Mouse (Mus musculus): ENCODE data around the gene Lrrc15. TPM values are rescaled to one million over a fixed set of nuclear protein-coding genes. Genes with fewer than 3 reads are reported as not detected.

Gene Lrrc15
- polyA plus RNA-seq, 1 experiment from 2014 or later: 0.43 TPM

- 89% methylated on average over 7 of the region's 7 CpGs for WGBS
- Histone ChIP-seq H3K4me1 (ENCODE audit: control insufficient read depth, insufficient read depth, low read length) (no peaks in the 10 kb centered on the region), H3K27ac (replicated peaks; ENCODE audit: low read depth, low read length) (no peak overlapping the region), H3K4me2 (ENCODE audit: low read length) (no peak overlapping the region), H3K9me3 (ENCODE audit: control insufficient read depth, low read length) (no peaks in the 10 kb centered on the region), H3K4me3 (replicated peaks; ENCODE audit: low read depth, low read length) (no peak overlapping the region), H3K9ac (replicated peaks; ENCODE audit: low read length) (no peak overlapping the region), H3K36me3 (ENCODE audit: control insufficient read depth, insufficient read depth, low read length) (no peaks in the 10 kb centered on the region), H3K27me3 (ENCODE audit: control insufficient read depth, insufficient read depth, low read length) (no peaks in the 10 kb centered on the region)
- no peak for DNase-seq
- no peak for ATAC-seq (ENCODE audit: low FRiP score, low TSS enrichment)
These were observed 24.6 kb downstream of the Lrrc15 start for GRCm38 (mm10) chr16:30258441-30258840.

DNA sequence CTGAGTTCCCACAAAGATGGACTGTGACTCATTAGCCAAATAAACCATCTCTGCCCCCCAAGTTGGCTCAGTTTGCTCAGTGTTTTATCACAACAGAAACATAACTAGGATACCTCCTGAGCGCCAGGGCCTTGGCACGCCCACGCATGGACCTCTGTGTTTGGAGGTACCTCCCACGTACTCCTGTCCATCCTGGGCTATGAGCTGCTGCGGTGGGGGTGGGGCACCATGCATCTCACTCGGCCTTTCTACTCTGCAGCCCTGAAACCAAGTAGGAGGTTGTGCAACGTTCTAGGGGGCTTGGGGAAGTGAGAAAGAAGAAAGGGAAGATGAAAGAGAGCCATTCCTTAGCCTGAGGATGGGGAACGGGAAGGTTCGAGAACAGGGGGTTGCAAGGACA, 25.3 kb downstream of the Lrrc15 start:
- H3K9me3 ChIP-seq (ENCODE audit: control insufficient read depth, low read length): no peaks in the 10 kb centered on the region
- 86% methylated on average over 9 of the region's 9 CpGs for WGBS
- H3K4me3 ChIP-seq (replicated peaks; ENCODE audit: low read depth, low read length): no peak overlapping the region
- H3K4me1 ChIP-seq (ENCODE audit: control insufficient read depth, insufficient read depth, low read length): no peaks in the 10 kb centered on the region
- no peak for ATAC-seq (ENCODE audit: low FRiP score, low TSS enrichment)
- no peaks in the 10 kb centered on the region for H3K36me3 ChIP-seq (ENCODE audit: control insufficient read depth, insufficient read depth, low read length)
- no peaks in the 10 kb centered on the region for H3K27me3 ChIP-seq (ENCODE audit: control insufficient read depth, insufficient read depth, low read length)
- no peak overlapping the region for H3K27ac ChIP-seq (replicated peaks; ENCODE audit: low read depth, low read length)
- no peak for DNase-seq
- no peak overlapping the region for H3K4me2 ChIP-seq (ENCODE audit: low read length)
- no peak overlapping the region for H3K9ac ChIP-seq (replicated peaks; ENCODE audit: low read length)

GRCm38 (mm10) chr16:30255061-30255460, 28.0 kb downstream of the Lrrc15 start:
- DNase-seq: no peak
- H3K4me3 ChIP-seq (replicated peaks; ENCODE audit: low read depth, low read length): no peak overlapping the region
- H3K9me3 ChIP-seq (ENCODE audit: control insufficient read depth, low read length): no peaks in the 10 kb centered on the region
- H3K27me3 ChIP-seq (ENCODE audit: control insufficient read depth, insufficient read depth, low read length): peaks cover 10% of the 10 kb centered on the region
- H3K27ac ChIP-seq (replicated peaks; ENCODE audit: low read depth, low read length): no peak overlapping the region
- 82% methylated on average over 7 of the region's 7 CpGs for WGBS
- no peak overlapping the region for H3K9ac ChIP-seq (replicated peaks; ENCODE audit: low read length)
- H3K36me3 ChIP-seq (ENCODE audit: control insufficient read depth, insufficient read depth, low read length): no peaks in the 10 kb centered on the region
- no peak for ATAC-seq (ENCODE audit: low FRiP score, low TSS enrichment)
- H3K4me2 ChIP-seq (ENCODE audit: low read length): no peak overlapping the region
- H3K4me1 ChIP-seq (ENCODE audit: control insufficient read depth, insufficient read depth, low read length): 0 out of 2 replicates have a peak, but pooled peaks cover 4% of the 10 kb centered on the region

GRCm38 (mm10) chr16:30253900-30254299, 29.2 kb downstream of the Lrrc15 start:
- Histone ChIP-seq H3K9ac (replicated peaks; ENCODE audit: low read length) (no peak overlapping the region), H3K27me3 (ENCODE audit: control insufficient read depth, insufficient read depth, low read length) (peaks cover 11% of the 10 kb centered on the region), H3K4me3 (replicated peaks; ENCODE audit: low read depth, low read length) (no peak overlapping the region), H3K9me3 (ENCODE audit: control insufficient read depth, low read length) (no peaks in the 10 kb centered on the region), H3K4me1 (ENCODE audit: control insufficient read depth, insufficient read depth, low read length) (0 out of 2 replicates have a peak, but pooled peaks cover 4% of the 10 kb centered on the region), H3K4me2 (ENCODE audit: low read length) (no peak overlapping the region), H3K36me3 (ENCODE audit: control insufficient read depth, insufficient read depth, low read length) (no peaks in the 10 kb centered on the region), H3K27ac (replicated peaks; ENCODE audit: low read depth, low read length) (no peak overlapping the region)
- WGBS: 84% methylated on average over 9 of the region's 9 CpGs
- no peak for ATAC-seq (ENCODE audit: low FRiP score, low TSS enrichment)
- DNase-seq: no peak

GRCm38 (mm10) chr16:30253374-30253773, 29.7 kb downstream of the Lrrc15 start:
- H3K4me1 ChIP-seq (ENCODE audit: control insufficient read depth, insufficient read depth, low read length): 0 out of 2 replicates have a peak, but pooled peaks cover 4% of the 10 kb centered on the region
- H3K36me3 ChIP-seq (ENCODE audit: control insufficient read depth, insufficient read depth, low read length): no peaks in the 10 kb centered on the region
- no peak for DNase-seq
- ATAC-seq (ENCODE audit: low FRiP score, low TSS enrichment): no peak
- H3K4me3 ChIP-seq (replicated peaks; ENCODE audit: low read depth, low read length): no peak overlapping the region
- WGBS: 84% methylated on average over 4 of the region's 4 CpGs
- H3K27me3 ChIP-seq (ENCODE audit: control insufficient read depth, insufficient read depth, low read length): peaks cover 11% of the 10 kb centered on the region
- no peak overlapping the region for H3K4me2 ChIP-seq (ENCODE audit: low read length)
- no peaks in the 10 kb centered on the region for H3K9me3 ChIP-seq (ENCODE audit: control insufficient read depth, low read length)
- no peak overlapping the region for H3K9ac ChIP-seq (replicated peaks; ENCODE audit: low read length)
- H3K27ac ChIP-seq (replicated peaks; ENCODE audit: low read depth, low read length): no peak overlapping the region

GRCm38 (mm10) chr16:30252003-30252418, 31.0 kb downstream of the Lrrc15 start:
- ATAC-seq (ENCODE audit: low FRiP score, low TSS enrichment): peak; percentile 34; the same call in 1 of the 2 replicates
- Histone ChIP-seq H3K27me3 (ENCODE audit: control insufficient read depth, insufficient read depth, low read length) (peaks cover 11% of the 10 kb centered on the region), H3K4me2 (ENCODE audit: low read length) (peak overlapping the region; percentile 33), H3K27ac (replicated peaks; ENCODE audit: low read depth, low read length) (no peak overlapping the region), H3K36me3 (ENCODE audit: control insufficient read depth, insufficient read depth, low read length) (no peaks in the 10 kb centered on the region), H3K9me3 (ENCODE audit: control insufficient read depth, low read length) (no peaks in the 10 kb centered on the region), H3K4me1 (ENCODE audit: control insufficient read depth, insufficient read depth, low read length) (0 out of 2 replicates have a peak, but pooled peaks cover 4% of the 10 kb centered on the region), H3K4me3 (replicated peaks; ENCODE audit: low read depth, low read length) (no peak overlapping the region), H3K9ac (replicated peaks; ENCODE audit: low read length) (no peak overlapping the region)
- WGBS: 2% methylated on average over 21 of the region's 21 CpGs
- DNase-seq: peak; percentile 86

DNA sequence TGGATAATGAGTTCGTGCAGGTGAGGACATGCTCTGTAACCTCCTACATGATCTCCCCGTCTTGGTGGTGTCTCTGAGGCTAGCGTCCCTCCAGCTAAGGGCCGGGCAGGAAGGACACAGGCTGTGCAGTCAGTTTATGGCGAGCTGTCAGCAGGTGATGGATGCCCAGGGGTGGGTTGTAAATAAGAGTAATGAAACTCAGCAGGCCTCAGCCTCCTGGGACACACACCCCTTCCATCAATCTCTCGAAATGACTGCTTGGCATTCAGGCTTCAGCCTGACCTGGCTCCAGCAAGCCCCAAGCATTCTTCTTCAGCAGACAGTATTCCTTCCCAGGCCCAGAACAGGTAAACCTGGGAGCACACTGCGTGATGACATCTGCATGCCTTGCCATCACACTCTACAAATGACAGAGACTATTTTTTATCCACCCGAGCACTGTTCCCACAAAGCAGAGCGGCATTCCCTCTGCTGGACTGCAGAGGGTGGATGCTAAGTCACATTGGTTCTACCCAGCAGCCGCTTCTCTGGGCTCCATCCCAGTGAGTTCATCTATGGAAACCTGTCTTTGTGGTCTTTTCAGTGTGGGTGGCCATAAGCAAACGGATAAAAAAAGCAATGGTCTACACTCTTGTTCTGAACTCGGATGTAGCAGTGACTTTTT, 38.9 kb downstream of the Lrrc15 start:
- Histone ChIP-seq H3K4me2 (ENCODE audit: low read length) (no peak overlapping the region), H3K4me3 (replicated peaks; ENCODE audit: low read depth, low read length) (no peak overlapping the region), H3K27me3 (ENCODE audit: control insufficient read depth, insufficient read depth, low read length) (no peaks in the 10 kb centered on the region), H3K9me3 (ENCODE audit: control insufficient read depth, low read length) (no peaks in the 10 kb centered on the region), H3K4me1 (ENCODE audit: control insufficient read depth, insufficient read depth, low read length) (no peaks in the 10 kb centered on the region), H3K36me3 (ENCODE audit: control insufficient read depth, insufficient read depth, low read length) (no peaks in the 10 kb centered on the region), H3K9ac (replicated peaks; ENCODE audit: low read length) (no peak overlapping the region), H3K27ac (replicated peaks; ENCODE audit: low read depth, low read length) (no peak overlapping the region)
- DNase-seq (no peak), ATAC-seq (ENCODE audit: low FRiP score, low TSS enrichment) (no peak)
- WGBS: 86% methylated on average over 12 of the region's 12 CpGs

GRCm38 (mm10) chr16:30241623-30242022, 41.4 kb downstream of the Lrrc15 start:
- 36% methylated on average over 2 of the region's 2 CpGs for WGBS
- no peak for ATAC-seq (ENCODE audit: low FRiP score, low TSS enrichment)
- Histone ChIP-seq H3K27me3 (ENCODE audit: control insufficient read depth, insufficient read depth, low read length) (peaks cover 13% of the 10 kb centered on the region; the same call in 1 of the 2 replicates), H3K27ac (replicated peaks; ENCODE audit: low read depth, low read length) (no peak overlapping the region), H3K9me3 (ENCODE audit: control insufficient read depth, low read length) (no peaks in the 10 kb centered on the region), H3K4me2 (ENCODE audit: low read length) (no peak overlapping the region), H3K4me3 (replicated peaks; ENCODE audit: low read depth, low read length) (no peak overlapping the region), H3K4me1 (ENCODE audit: control insufficient read depth, insufficient read depth, low read length) (peaks cover 5% of the 10 kb centered on the region; the same call in 1 of the 2 replicates), H3K9ac (replicated peaks; ENCODE audit: low read length) (no peak overlapping the region), H3K36me3 (ENCODE audit: control insufficient read depth, insufficient read depth, low read length) (no peaks in the 10 kb centered on the region)
- DNase-seq: no peak

DNA sequence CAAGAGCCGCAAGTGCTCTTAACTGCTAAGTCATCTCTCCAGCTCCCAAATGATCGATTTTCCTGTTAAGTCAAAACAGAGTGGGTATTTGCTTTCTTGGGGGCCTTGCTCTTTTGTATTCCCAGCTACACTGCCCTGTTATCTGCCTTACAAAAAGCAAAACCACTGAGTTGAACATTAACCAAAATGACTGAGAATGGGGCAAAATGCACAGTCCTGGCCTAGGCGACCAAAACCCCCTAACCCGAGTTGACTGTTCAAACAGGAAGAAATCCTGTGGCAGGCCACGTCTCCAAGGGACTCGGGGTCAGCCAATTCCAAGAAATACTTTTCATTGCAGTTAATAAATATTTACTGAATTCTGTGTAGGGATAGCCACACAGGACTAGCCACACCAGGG, 44.3 kb downstream of the Lrrc15 start:
- no peaks in the 10 kb centered on the region for H3K9me3 ChIP-seq (ENCODE audit: control insufficient read depth, low read length)
- H3K36me3 ChIP-seq (ENCODE audit: control insufficient read depth, insufficient read depth, low read length): no peaks in the 10 kb centered on the region
- no peak overlapping the region for H3K4me3 ChIP-seq (replicated peaks; ENCODE audit: low read depth, low read length)
- H3K9ac ChIP-seq (replicated peaks; ENCODE audit: low read length): no peak overlapping the region
- ATAC-seq (ENCODE audit: low FRiP score, low TSS enrichment) (no peak), DNase-seq (no peak)
- no peak overlapping the region for H3K27ac ChIP-seq (replicated peaks; ENCODE audit: low read depth, low read length)
- WGBS: 80% methylated on average over 6 of the region's 6 CpGs
- no peak overlapping the region for H3K4me2 ChIP-seq (ENCODE audit: low read length)
- H3K27me3 ChIP-seq (ENCODE audit: control insufficient read depth, insufficient read depth, low read length): peaks cover 32% of the 10 kb centered on the region
- peaks cover 9% of the 10 kb centered on the region; the same call in 1 of the 2 replicates for H3K4me1 ChIP-seq (ENCODE audit: control insufficient read depth, insufficient read depth, low read length)
